Mouse (Mus musculus): ENCODE measurements at regions not wholly inside any gene's neighbourhood (a gene's known extent, or its start where the extent isn't known, plus 50 kb on each side); places are given as distances from the start of the nearest gene placed in this dataset.

GRCm38 (mm10) chr10:117478202-117478930, 98.6 kb upstream of the Cpsf6 start:
- H3K4me2 ChIP-seq (replicated peaks): peak overlapping the region; percentile 8; the same call in 1 of the 2 replicates
- H3K9ac ChIP-seq: no peak overlapping the region

DNA sequence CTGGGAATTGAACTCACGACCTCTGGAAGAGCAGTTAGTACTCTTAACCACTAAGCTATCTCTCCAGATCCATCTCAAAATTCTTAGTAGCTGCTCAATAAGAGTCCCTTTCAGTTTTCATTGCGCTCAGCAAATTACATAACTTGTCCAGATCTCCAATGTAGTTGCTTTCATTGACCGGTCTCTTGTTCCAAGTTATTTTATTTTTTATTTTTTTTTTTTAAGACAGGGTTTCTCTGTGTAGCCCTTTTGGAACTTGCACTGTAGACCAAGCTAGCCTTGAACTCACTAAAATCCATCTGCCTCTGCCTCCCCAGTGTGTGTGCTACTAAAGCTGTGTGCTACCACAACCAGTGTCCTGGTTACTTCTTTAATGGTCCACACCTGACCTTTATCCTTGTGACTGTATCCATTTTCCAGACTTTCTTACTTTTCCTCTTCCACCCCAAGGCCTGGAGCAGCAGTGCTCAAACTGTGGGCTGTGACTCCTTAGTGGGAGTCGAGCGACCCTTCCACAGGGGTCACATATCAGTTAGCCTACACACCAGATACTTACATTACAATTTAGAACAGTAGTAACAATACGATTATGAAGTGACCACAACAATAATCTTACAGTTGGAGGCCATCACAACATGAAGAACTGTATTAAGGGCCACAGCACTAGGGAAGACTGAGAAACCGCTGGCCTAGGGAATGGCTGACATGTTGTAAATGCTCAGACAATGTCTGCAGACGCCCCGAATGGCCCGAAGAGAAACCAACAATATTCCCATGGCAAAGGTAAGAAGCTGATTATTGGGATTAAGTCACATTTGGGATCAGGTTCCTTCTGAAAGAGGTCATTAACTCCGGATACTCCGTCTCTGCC, 97.8 kb upstream of the Cpsf6 start:
- no peak overlapping the region for H3K27ac ChIP-seq
- 69% methylated on average over 12 of the region's 12 CpGs for WGBS

More at GRCm38 (mm10) chr10:117478202-117478930, 98.6 kb upstream of the Cpsf6 start:
- no peak overlapping the region for H3K4me3 ChIP-seq
- 70% methylated on average over 23 of the region's 23 CpGs for WGBS
- H3K4me1 ChIP-seq: no peaks in the 10 kb centered on the region
- no peaks in the 10 kb centered on the region for H3K36me3 ChIP-seq
- ATAC-seq (ENCODE audit: insufficient number of reproducible peaks, insufficient read depth, low FRiP score, low TSS enrichment): 0 out of 2 replicates have a peak, but pooled peaks have one; percentile 28
- peaks cover 5% of the 10 kb centered on the region; the same call in 1 of the 2 replicates for H3K9me3 ChIP-seq
- H3K27me3 ChIP-seq: no peaks in the 10 kb centered on the region
- H3K27ac ChIP-seq: 0 out of 2 replicates have a peak overlapping the region, but pooled peaks have one; percentile 30

GRCm38 (mm10) chr10:117475086-117475945, 95.5 kb upstream of the Cpsf6 start:
- Histone ChIP-seq H3K9me3 (peaks cover 5% of the 10 kb centered on the region; the same call in 1 of the 2 replicates), H3K9ac (no peak overlapping the region), H3K4me1 (peaks cover 5% of the 10 kb centered on the region), H3K27me3 (no peaks in the 10 kb centered on the region), H3K4me2 (replicated peaks) (no peak overlapping the region), H3K4me3 (no peak overlapping the region), H3K27ac (no peak overlapping the region), H3K36me3 (no peaks in the 10 kb centered on the region)
- 86% methylated on average over 13 of the region's 13 CpGs for WGBS
- ATAC-seq (ENCODE audit: insufficient number of reproducible peaks, insufficient read depth, low FRiP score, low TSS enrichment): no peak

More for the DNA sequence above, 97.8 kb upstream of the Cpsf6 start:
- no peak for ATAC-seq (ENCODE audit: insufficient number of reproducible peaks, insufficient read depth, low FRiP score, low TSS enrichment)
- no peaks in the 10 kb centered on the region for H3K36me3 ChIP-seq
- H3K27me3 ChIP-seq: no peaks in the 10 kb centered on the region
- H3K9ac ChIP-seq: no peak overlapping the region
- peaks cover 5% of the 10 kb centered on the region; the same call in 1 of the 2 replicates for H3K9me3 ChIP-seq
- H3K4me1 ChIP-seq: no peaks in the 10 kb centered on the region
- peak overlapping the region; percentile 8; the same call in 1 of the 2 replicates for H3K4me2 ChIP-seq (replicated peaks)
- no peak overlapping the region for H3K4me3 ChIP-seq

- H3K4me1 ChIP-seq: peaks cover 5% of the 10 kb centered on the region
- H3K27ac ChIP-seq: no peak overlapping the region
- WGBS: 91% methylated on average over 4 of the region's 4 CpGs
- H3K9ac ChIP-seq: no peak overlapping the region
- H3K4me3 ChIP-seq: no peak overlapping the region
- H3K27me3 ChIP-seq: no peaks in the 10 kb centered on the region
- no peak for ATAC-seq (ENCODE audit: insufficient number of reproducible peaks, insufficient read depth, low FRiP score, low TSS enrichment)
- no peaks in the 10 kb centered on the region for H3K36me3 ChIP-seq
- peaks cover 5% of the 10 kb centered on the region; the same call in 1 of the 2 replicates for H3K9me3 ChIP-seq
- H3K4me2 ChIP-seq (replicated peaks): no peak overlapping the region
Observed at GRCm38 (mm10) chr10:117474351-117475085, 94.7 kb upstream of the Cpsf6 start.

GRCm38 (mm10) chr10:117473471-117473870, 93.7 kb upstream of the Cpsf6 start:
- no peak for ATAC-seq (ENCODE audit: insufficient number of reproducible peaks, insufficient read depth, low FRiP score, low TSS enrichment)
- Histone ChIP-seq H3K36me3 (no peaks in the 10 kb centered on the region), H3K27ac (no peak overlapping the region), H3K4me3 (no peak overlapping the region), H3K9ac (no peak overlapping the region), H3K4me1 (peaks cover 5% of the 10 kb centered on the region), H3K27me3 (no peaks in the 10 kb centered on the region), H3K4me2 (replicated peaks) (no peak overlapping the region), H3K9me3 (peaks cover 5% of the 10 kb centered on the region; the same call in 1 of the 2 replicates)
- whole genome bisulfite sequencing: 91% methylated on average over 4 of the region's 4 CpGs

DNA sequence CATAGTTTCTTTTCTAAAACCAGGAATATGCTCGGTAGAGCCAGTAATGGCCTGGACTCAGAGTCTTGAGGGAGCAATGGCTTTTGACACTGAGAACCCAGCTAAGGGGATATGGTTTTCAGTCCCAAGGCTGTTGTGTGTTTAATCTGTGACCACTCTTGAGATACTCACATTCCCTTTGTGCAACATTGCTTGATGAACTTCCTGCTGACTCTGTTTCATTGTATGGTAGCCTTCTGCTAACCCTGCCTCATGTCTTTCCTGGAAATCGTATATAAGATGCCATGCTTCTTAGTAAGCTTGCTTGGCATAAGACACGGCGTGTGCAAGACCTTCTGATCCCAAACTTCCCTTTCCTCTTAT, 92.7 kb upstream of the Cpsf6 start:
- Histone ChIP-seq H3K4me3 (no peak overlapping the region), H3K27me3 (no peaks in the 10 kb centered on the region), H3K4me2 (replicated peaks) (no peak overlapping the region), H3K9me3 (peaks cover 5% of the 10 kb centered on the region; the same call in 1 of the 2 replicates), H3K27ac (no peak overlapping the region), H3K9ac (no peak overlapping the region), H3K36me3 (no peaks in the 10 kb centered on the region), H3K4me1 (peaks cover 5% of the 10 kb centered on the region)
- 73% methylated on average over 4 of the region's 4 CpGs for WGBS
- ATAC-seq (ENCODE audit: insufficient number of reproducible peaks, insufficient read depth, low FRiP score, low TSS enrichment): no peak

GRCm38 (mm10) chr10:117471818-117472567, 92.2 kb upstream of the Cpsf6 start:
- Histone ChIP-seq H3K4me1 (peaks cover 5% of the 10 kb centered on the region), H3K4me2 (replicated peaks) (no peak overlapping the region), H3K27ac (no peak overlapping the region), H3K4me3 (no peak overlapping the region), H3K9ac (no peak overlapping the region), H3K27me3 (no peaks in the 10 kb centered on the region), H3K36me3 (no peaks in the 10 kb centered on the region), H3K9me3 (peaks cover 5% of the 10 kb centered on the region; the same call in 1 of the 2 replicates)
- 34% methylated on average over 11 of the region's 11 CpGs for WGBS
- no peak for ATAC-seq (ENCODE audit: insufficient number of reproducible peaks, insufficient read depth, low FRiP score, low TSS enrichment)

DNA sequence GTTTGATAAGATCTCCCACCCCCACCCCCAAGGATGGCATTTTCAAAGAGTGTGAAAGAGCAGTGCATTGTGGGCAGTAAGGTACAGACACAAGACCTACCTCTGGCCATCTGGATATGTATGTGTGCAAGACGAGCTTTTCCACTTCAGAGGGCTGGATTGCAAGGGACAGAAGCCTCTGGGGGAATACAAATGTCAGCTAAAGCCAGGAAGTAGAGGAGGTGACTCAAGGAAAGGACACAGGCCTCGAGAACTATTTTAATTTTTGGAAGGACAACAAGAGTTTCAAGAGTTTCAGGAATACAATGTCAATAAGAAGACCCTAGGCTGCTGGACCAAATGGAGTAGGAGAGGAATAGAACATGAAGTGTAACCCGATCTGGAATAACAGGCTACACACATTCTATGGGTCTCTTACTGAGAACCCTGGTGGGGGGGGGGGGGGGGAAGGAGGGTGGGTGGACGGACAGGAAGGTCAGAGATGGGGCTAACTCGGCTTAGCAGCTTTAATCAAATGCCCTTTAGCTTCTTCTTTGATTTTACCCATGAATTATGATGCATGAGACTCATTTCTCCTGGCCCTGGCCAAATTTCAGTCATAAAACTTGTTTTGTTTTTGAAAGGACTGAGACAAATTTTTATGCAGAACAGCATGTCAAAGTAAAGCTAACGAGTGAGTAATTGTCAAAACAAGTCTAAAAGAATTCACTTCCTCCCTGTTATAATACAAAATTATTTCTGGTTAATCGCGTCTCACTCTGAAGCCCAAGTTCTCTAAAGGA, 91.4 kb upstream of the Cpsf6 start:
- Histone ChIP-seq H3K9ac (no peak overlapping the region), H3K27ac (no peak overlapping the region), H3K27me3 (no peaks in the 10 kb centered on the region), H3K36me3 (no peaks in the 10 kb centered on the region), H3K4me2 (replicated peaks) (no peak overlapping the region), H3K4me3 (no peak overlapping the region), H3K9me3 (peaks cover 5% of the 10 kb centered on the region; the same call in 1 of the 2 replicates), H3K4me1 (peaks cover 5% of the 10 kb centered on the region)
- ATAC-seq (ENCODE audit: insufficient number of reproducible peaks, insufficient read depth, low FRiP score, low TSS enrichment): no peak
- 33% methylated on average over 8 of the region's 8 CpGs for whole genome bisulfite sequencing

- no peak for ATAC-seq (ENCODE audit: insufficient number of reproducible peaks, insufficient read depth, low FRiP score, low TSS enrichment)
- H3K4me2 ChIP-seq (replicated peaks): no peak overlapping the region
- 84% methylated on average over 2 of the region's 2 CpGs for WGBS
Observed at GRCm38 (mm10) chr10:117470481-117470880, 90.7 kb upstream of the Cpsf6 start.

More at GRCm38 (mm10) chr10:117470481-117470880, 90.7 kb upstream of the Cpsf6 start:
- no peak overlapping the region for H3K9ac ChIP-seq
- H3K4me3 ChIP-seq: no peak overlapping the region
- H3K4me1 ChIP-seq: peaks cover 5% of the 10 kb centered on the region
- peaks cover 5% of the 10 kb centered on the region; the same call in 1 of the 2 replicates for H3K9me3 ChIP-seq
- H3K36me3 ChIP-seq: no peaks in the 10 kb centered on the region
- no peaks in the 10 kb centered on the region for H3K27me3 ChIP-seq
- H3K27ac ChIP-seq: no peak overlapping the region

Measured in embryonic facial prominence, embryonic 12.5 days (tissue).